Mouse (Mus musculus) kidney, adult 2 months (tissue): ENCODE measurements around the gene Ube2n.

Experiments
- CTCF ChIP-seq: fragments of 200-500 bp; conservative IDR thresholded peaks from 2 replicates; pipeline ENCODE4 v1.5.1; 2011; ENCODE audit warnings: low read depth, mild to moderate bottlenecking, control low read depth, low read length, moderate library complexity, mixed read lengths; ENCODE audit not compliant: insufficient read depth, insufficient read length
- POLR2A ChIP-seq: fragments of 200-500 bp; IDR thresholded peaks from one replicate; pipeline ENCODE4 v1.6.1; 2011; ENCODE audit warnings: low read depth, low read length, control low read depth

- TF ChIP-seq CTCF (peak; percentile 97), POLR2A (no peak)
Observed at GRCm38 (mm10) chr10:95475923-95476322, 39.0 kb upstream of the Ube2n start.
